Mouse (Mus musculus) hindbrain, embryonic 14.5 days (tissue): ENCODE measurements around the gene Kyat1. TPM values are rescaled to one million over a fixed set of nuclear protein-coding genes. Genes with fewer than 3 reads are reported as not detected.

Experiments
- polyA plus RNA-seq: library from polyadenylated mRNA; unstranded; fragments of >200 nt; fragmentation: Nextera tagmentation; extraction: Ambion mirVana; gene quantifications from 2 replicates; pipeline ENCODE4 v1.2.1, GENCODE M21; 2014

Gene Kyat1
- polyA plus RNA-seq, 1 experiment from 2014 or later = 16.0 TPM

Other genes with a start within 250 kb of the Kyat1 start
- 344 and 368 TPM in 2 replicates for gene Sptan1, start 240.3 kb downstream of the Kyat1 start, polyA plus RNA-seq
- 66.6 and 67.2 TPM in 2 replicates for gene Wdr34, start 157.0 kb downstream of the Kyat1 start, polyA plus RNA-seq
- gene Set, start 148.5 kb downstream of the Kyat1 start, polyA plus RNA-seq = 339 and 347 TPM in 2 replicates
- 1.6 and 1.9 TPM in 2 replicates for gene Pkn3, start 128.2 kb downstream of the Kyat1 start, polyA plus RNA-seq
- gene Zdhhc12, start 112.2 kb downstream of the Kyat1 start, polyA plus RNA-seq = 27.2 TPM in 2 replicates
- 13.2 and 16.0 TPM in 2 replicates for gene Zer1, start 81.3 kb downstream of the Kyat1 start, polyA plus RNA-seq
- 18.7 and 18.8 TPM in 2 replicates for gene Tbc1d13, start 72.1 kb downstream of the Kyat1 start, polyA plus RNA-seq
- 29.8 and 31.0 TPM in 2 replicates for gene Endog, start 34.4 kb downstream of the Kyat1 start, polyA plus RNA-seq
- gene Spout1, start 27.4 kb downstream of the Kyat1 start, polyA plus RNA-seq = 55.4 and 58.8 TPM in 2 replicates
- 57.9 and 58.6 TPM in 2 replicates for gene Lrrc8a, start 31.9 kb upstream of the Kyat1 start, polyA plus RNA-seq
- 0.07 and 0.17 TPM in 2 replicates for gene Gm28035, start 34.7 kb upstream of the Kyat1 start, polyA plus RNA-seq
- gene Phyhd1, start 60.4 kb upstream of the Kyat1 start, polyA plus RNA-seq = 5.9 and 6.9 TPM in 2 replicates
- not detected in 2 replicates for gene Gm28038, start 75.2 kb upstream of the Kyat1 start, polyA plus RNA-seq
- gene Dolk, start 80.5 kb upstream of the Kyat1 start, polyA plus RNA-seq = 37.1 and 39.2 TPM in 2 replicates
- 19.5 and 24.8 TPM in 2 replicates for gene Nup188, start 80.5 kb upstream of the Kyat1 start, polyA plus RNA-seq
- 140 and 143 TPM in 2 replicates for gene Sh3glb2, start 153.5 kb upstream of the Kyat1 start, polyA plus RNA-seq
- 27.3 and 32.3 TPM in 2 replicates for gene Miga2, start 158.4 kb upstream of the Kyat1 start, polyA plus RNA-seq
- 51.6 and 54.2 TPM in 2 replicates for gene Dolpp1, start 186.4 kb upstream of the Kyat1 start, polyA plus RNA-seq
- 30.3 and 32.0 TPM in 2 replicates for gene Crat, start 210.0 kb upstream of the Kyat1 start, polyA plus RNA-seq
- gene Ptpa, start 210.2 kb upstream of the Kyat1 start, polyA plus RNA-seq = 71.7 and 79.8 TPM in 2 replicates